ENCODE assay signal across 20 mouse cellular contexts in genomic region chr1:92015252-92015651, GRCm38 (mm10).
"Had no signal": no experiment of that assay in that cellular context is flagged by ENCODE, and none has a peak within 500 bp of the region (broad histone marks: within the 10 kb centered on the region; RNA-seq: fewer than 3 reads in every experiment).

No protein-coding gene starts in this region.

- H3K36me3 ChIP-seq: liver, embryonic 15.5 days; lung, embryonic 15.5 days; stomach, embryonic 15.5 days had no signal

- H3K27ac ChIP-seq: limb, embryonic 10.5 days; limb, embryonic 13.5 days; liver, embryonic 12.5 days; liver, embryonic 15.5 days; lung, embryonic 15.5 days; midbrain, embryonic 10.5 days; midbrain, embryonic 13.5 days; neural tube, embryonic 13.5 days; stomach, embryonic 15.5 days had no signal

- ATAC-seq: liver, embryonic 12.5 days; midbrain, embryonic 13.5 days; midbrain, embryonic 16.5 days had no signal

- H3K4me1 ChIP-seq: limb, embryonic 10.5 days; liver, embryonic 12.5 days; liver, embryonic 15.5 days; lung, embryonic 15.5 days; stomach, embryonic 15.5 days had no signal

- DNase-seq: liver; lung, adult 18-20 months; lung, postnatal 10 days; lung, postnatal 36 days; retina, postnatal 1 day; right cerebral cortex, postnatal 25 days; spleen, adult 18-20 months; thymus, postnatal 25 days had no signal

- H3K9ac ChIP-seq: limb, embryonic 13.5 days; liver, embryonic 12.5 days; liver, embryonic 15.5 days; lung, embryonic 15.5 days; midbrain, embryonic 13.5 days; neural tube, embryonic 13.5 days; stomach, embryonic 15.5 days had no signal

- H3K4me3 ChIP-seq: limb, embryonic 10.5 days; limb, embryonic 13.5 days; liver, embryonic 12.5 days; liver, embryonic 15.5 days; lung, embryonic 15.5 days; megakaryocyte, embryonic 14.5 days; midbrain, embryonic 10.5 days; midbrain, embryonic 13.5 days; myocyte; neural tube, embryonic 13.5 days; stomach, embryonic 15.5 days had no signal

- H3K9me3 ChIP-seq: limb, embryonic 10.5 days; limb, embryonic 13.5 days; liver, embryonic 12.5 days; liver, embryonic 15.5 days; lung, embryonic 15.5 days; midbrain, embryonic 10.5 days; midbrain, embryonic 13.5 days; neural tube, embryonic 13.5 days; stomach, embryonic 15.5 days had no signal

- H3K27me3 ChIP-seq: limb, embryonic 13.5 days; liver, embryonic 12.5 days; liver, embryonic 15.5 days; lung, embryonic 15.5 days; megakaryocyte, embryonic 14.5 days; midbrain, embryonic 13.5 days; neural tube, embryonic 13.5 days; stomach, embryonic 15.5 days had no signal

- H3K4me2 ChIP-seq: limb, embryonic 13.5 days; liver, embryonic 12.5 days; liver, embryonic 15.5 days; lung, embryonic 15.5 days; midbrain, embryonic 13.5 days; neural tube, embryonic 13.5 days; stomach, embryonic 15.5 days had no signal
